Mouse (Mus musculus): ENCODE results near the gene Mmp7. TPM values are rescaled to one million over a fixed set of nuclear protein-coding genes. Genes with fewer than 3 reads are reported as not detected.

Gene Mmp7
- polyA plus RNA-seq (2014; fragmentation: Illumina TruSeq; extraction: RNeasy Lipid Tissue Mini Kit (QIAGEN cat#74804); ENCODE audit: low read depth, low replicate concordance) = 65.5 TPM

GRCm38 (mm10) chr9:7691790-7692189, at the start of gene Mmp7:
Gene Mmp7, plus strand, starts transcription at chr9:7692090.

Other genes starting within 250 kb of the Mmp7 start
- gene Mmp3, start 246.3 kb upstream of the Mmp7 start, polyA plus RNA-seq (2014; fragmentation: Illumina TruSeq; extraction: RNeasy Lipid Tissue Mini Kit (QIAGEN cat#74804); ENCODE audit: low read depth, low replicate concordance) = 1.6 TPM
- gene Mmp10, start 189.7 kb upstream of the Mmp7 start, polyA plus RNA-seq (2014; fragmentation: Illumina TruSeq; extraction: RNeasy Lipid Tissue Mini Kit (QIAGEN cat#74804); ENCODE audit: low read depth, low replicate concordance) = not detected
- gene Mmp8, start 133.6 kb upstream of the Mmp7 start, polyA plus RNA-seq (2014; fragmentation: Illumina TruSeq; extraction: RNeasy Lipid Tissue Mini Kit (QIAGEN cat#74804); ENCODE audit: low read depth, low replicate concordance) = not detected
- gene Mmp27, start 120.7 kb upstream of the Mmp7 start, polyA plus RNA-seq (2014; fragmentation: Illumina TruSeq; extraction: RNeasy Lipid Tissue Mini Kit (QIAGEN cat#74804); ENCODE audit: low read depth, low replicate concordance) = 0.45 TPM
- gene Mmp20, start 63.9 kb upstream of the Mmp7 start, polyA plus RNA-seq (2014; fragmentation: Illumina TruSeq; extraction: RNeasy Lipid Tissue Mini Kit (QIAGEN cat#74804); ENCODE audit: low read depth, low replicate concordance) = not detected
- 102 TPM for gene Tmem123, start 72.0 kb downstream of the Mmp7 start, polyA plus RNA-seq (2014; fragmentation: Illumina TruSeq; extraction: RNeasy Lipid Tissue Mini Kit (QIAGEN cat#74804); ENCODE audit: low read depth, low replicate concordance)
- 45.5 TPM for gene Birc2, start 145.0 kb downstream of the Mmp7 start, polyA plus RNA-seq (2014; fragmentation: Illumina TruSeq; extraction: RNeasy Lipid Tissue Mini Kit (QIAGEN cat#74804); ENCODE audit: low read depth, low replicate concordance)
- 32.0 TPM for gene Birc3, start 181.1 kb downstream of the Mmp7 start, polyA plus RNA-seq (2014; fragmentation: Illumina TruSeq; extraction: RNeasy Lipid Tissue Mini Kit (QIAGEN cat#74804); ENCODE audit: low read depth, low replicate concordance)